8 mouse cellular contexts compared by ENCODE assay signal in genomic region chr16:97922779-97923126, GRCm38 (mm10). TPM values are rescaled to one million over a fixed set of nuclear protein-coding genes. Genes with fewer than 3 reads are reported as not detected.
DNase-seq lines count a peak whose midpoint lies in the region; ATAC-seq and TF ChIP-seq lines count a peak whose summit lies in the region.

No protein-coding gene starts in this region.

- peak overlapping the region; percentile 76; the same call in 1 of the 2 replicates for H3K9ac ChIP-seq in heart, embryonic 11.5 days (ENCODE audit: low read depth, low read length)
- H3K9ac ChIP-seq in ES-Bruce4 (ENCODE audit: low read depth, poor library complexity, severe bottlenecking): 0 out of 2 replicates have a peak overlapping the region, but pooled peaks have one; percentile 62
- peak overlapping the region; percentile 71 for H3K9ac ChIP-seq in forebrain, embryonic 15.5 days (replicated peaks)
- peak overlapping the region; percentile 93 for H3K9ac ChIP-seq in liver, postnatal 0 days (replicated peaks)

- intact Hi-C loops in heart, postnatal 25 days (cut with DNase I): loop anchor here (2.0 to 5.0 kb wide), 4 partner anchors 38 to 75 kb away; partner anchors contain the start of genes B230307C23Rik and Prdm15

- no peak overlapping the region for H3K27ac ChIP-seq in heart, embryonic 11.5 days (ENCODE audit: low read depth, low read length)
- no peak overlapping the region for H3K27ac ChIP-seq in ES-Bruce4 (ENCODE audit: insufficient read depth, low read length)
- H3K27ac ChIP-seq in forebrain, embryonic 15.5 days (replicated peaks): 0 out of 2 replicates have a peak overlapping the region, but pooled peaks have one; percentile 34
- H3K27ac ChIP-seq in liver, postnatal 0 days (ENCODE audit: low read depth): peak overlapping the region; percentile 94

- no peaks in the 10 kb centered on the region for H3K36me3 ChIP-seq in heart, embryonic 11.5 days (ENCODE audit: control insufficient read depth, insufficient read depth, low read length)
- H3K36me3 ChIP-seq in ES-Bruce4 (ENCODE audit: control insufficient read depth, insufficient read depth, low read length, poor library complexity, severe bottlenecking): no peaks in the 10 kb centered on the region
- H3K36me3 ChIP-seq in forebrain, embryonic 15.5 days: no peaks in the 10 kb centered on the region
- no peaks in the 10 kb centered on the region for H3K36me3 ChIP-seq in liver, postnatal 0 days (replicated peaks; ENCODE audit: insufficient read depth, low read length)

- peaks cover 20% of the 10 kb centered on the region for H3K4me1 ChIP-seq in heart, embryonic 11.5 days (ENCODE audit: control insufficient read depth, insufficient read depth, low read length)
- H3K4me1 ChIP-seq in ES-Bruce4 (ENCODE audit: control insufficient read depth, insufficient read depth, low read length): no peaks in the 10 kb centered on the region
- peaks cover 13% of the 10 kb centered on the region for H3K4me1 ChIP-seq in forebrain, embryonic 15.5 days
- H3K4me1 ChIP-seq in liver, postnatal 0 days (ENCODE audit: insufficient read depth): peaks cover 30% of the 10 kb centered on the region

- 0% methylated on average over 9 of the region's 9 CpGs for WGBS in heart, embryonic 11.5 days (ENCODE audit: insufficient replicate concordance)
- WGBS in forebrain, embryonic 15.5 days: 2% methylated on average over 9 of the region's 9 CpGs
- WGBS in liver, postnatal 0 days (ENCODE audit: insufficient replicate concordance): 2% methylated on average over 9 of the region's 9 CpGs

- H3K27me3 ChIP-seq in heart, embryonic 11.5 days (ENCODE audit: control insufficient read depth, insufficient read depth, low read length): no peaks in the 10 kb centered on the region
- H3K27me3 ChIP-seq in ES-Bruce4 (ENCODE audit: control insufficient read depth, insufficient read depth, low read length, poor library complexity, severe bottlenecking): no peaks in the 10 kb centered on the region
- no peaks in the 10 kb centered on the region for H3K27me3 ChIP-seq in forebrain, embryonic 15.5 days
- H3K27me3 ChIP-seq in liver, postnatal 0 days (ENCODE audit: insufficient read depth, low read length): no peaks in the 10 kb centered on the region

- no peak for TF ChIP-seq EP300 in ES-Bruce4 (IDR thresholded peaks at IDR 0.05; ENCODE audit: insufficient read depth, low read depth, low read length)
- no peak for TF ChIP-seq EP300 in liver, postnatal 0 days (IDR thresholded peaks at IDR 0.05; ENCODE audit: low read depth)

- no peak for TF ChIP-seq CTCF in ES-Bruce4 (IDR thresholded peaks at IDR 0.05; ENCODE audit: low read depth, low read length)
- no peak for TF ChIP-seq CTCF in liver, postnatal 0 days (IDR thresholded peaks at IDR 0.05; ENCODE audit: low read depth)

- no peak for ATAC-seq in heart, embryonic 11.5 days (replicated peaks; ENCODE audit: insufficient number of reproducible peaks, low FRiP score, low TSS enrichment)
- peak; percentile 62; the same call in 1 of the 2 replicates for ATAC-seq in forebrain, embryonic 15.5 days (replicated peaks)
- ATAC-seq in liver, postnatal 0 days: peak; percentile 21

- no peaks in the 10 kb centered on the region for H3K9me3 ChIP-seq in heart, embryonic 11.5 days (replicated peaks; ENCODE audit: control insufficient read depth, low read length)
- H3K9me3 ChIP-seq in ES-Bruce4 (replicated peaks; ENCODE audit: control insufficient read depth, insufficient read depth, low read length, poor library complexity, severe bottlenecking): no peaks in the 10 kb centered on the region
- H3K9me3 ChIP-seq in forebrain, embryonic 15.5 days: no peaks in the 10 kb centered on the region
- H3K9me3 ChIP-seq in liver, postnatal 0 days (ENCODE audit: low read length): no peaks in the 10 kb centered on the region

- H3K4me3 ChIP-seq in heart, embryonic 11.5 days (ENCODE audit: low read depth, low read length): peak overlapping the region; percentile 72
- peak overlapping the region; percentile 43 for H3K4me3 ChIP-seq in ES-Bruce4 (ENCODE audit: low read depth, low read length)
- H3K4me3 ChIP-seq in forebrain, embryonic 15.5 days: peak overlapping the region; percentile 68
- H3K4me3 ChIP-seq in liver, postnatal 0 days (ENCODE audit: low read depth, low read length): peak overlapping the region; percentile 77

- H3K4me2 ChIP-seq in heart, embryonic 11.5 days: peak overlapping the region; percentile 70
- H3K4me2 ChIP-seq in forebrain, embryonic 15.5 days (replicated peaks): peak overlapping the region; percentile 94
- peak overlapping the region; percentile 97 for H3K4me2 ChIP-seq in liver, postnatal 0 days (ENCODE audit: low read depth, low read length)

- TF ChIP-seq POLR2A in ES-Bruce4 (IDR thresholded peaks at IDR 0.05; ENCODE audit: insufficient read depth, low read length): no peak

- no peak for DNase-seq in heart, postnatal 25 days (ENCODE audit: low spot score)
- no peak for DNase-seq in liver, postnatal 0 days
- DNase-seq in left cerebral cortex, adult 18-20 months (ENCODE audit: low spot score in 2 of 2): no peak
- DNase-seq in right cerebral cortex, adult 18-20 months: no peak
- no peak for DNase-seq in adrenal gland, adult 18-20 months (ENCODE audit: low spot score in 2 of 2)

RNA-seq across cellular contexts. Expression of gene C2cd2, which starts 39.6 kb away (rescaled TPM):
- 14.6 and 16.2 TPM in 2 replicates for polyA plus RNA-seq in heart, embryonic 11.5 days (2014; fragmentation: Nextera tagmentation; extraction: Ambion mirVana)
- total RNA-seq in heart, postnatal 25 days (2021): 10 to 100 TPM; 20.2 to 25.2 TPM
- 14.7 and 15.6 TPM in 2 replicates for polyA plus RNA-seq in ES-Bruce4 (2011; ENCODE audit: insufficient read depth, insufficient read length, low read depth, missing spikeins)
- 11.7 and 14.2 TPM in 2 replicates for polyA plus RNA-seq in forebrain, embryonic 15.5 days (2015; fragmentation: Nextera tagmentation; extraction: Ambion mirVana)
- polyA plus RNA-seq in liver, postnatal 0 days (2015; fragmentation: Nextera tagmentation; extraction: Ambion mirVana): 11.7 and 13.8 TPM in 2 replicates
- total RNA-seq in left cerebral cortex, adult 18-20 months (2021): 10 to 100 TPM; 11.0 to 15.6 TPM
- 10 to 100 TPM; 27.8 to 29.2 TPM for total RNA-seq in adrenal gland, adult 18-20 months (2021)

RNA-seq across cellular contexts. Expression of gene Zbtb21, which starts 39.7 kb away (rescaled TPM):
- 10.4 and 11.2 TPM in 2 replicates for polyA plus RNA-seq in heart, embryonic 11.5 days (2014; fragmentation: Nextera tagmentation; extraction: Ambion mirVana)
- total RNA-seq in heart, postnatal 25 days (2021): 10 to 100 TPM in 1 of 2 experiments, 1 to 10 TPM in 1; 7.0 to 10.9 TPM
- 28.6 and 34.8 TPM in 2 replicates for polyA plus RNA-seq in ES-Bruce4 (2011; ENCODE audit: insufficient read depth, insufficient read length, low read depth, missing spikeins)
- 11.0 and 11.9 TPM in 2 replicates for polyA plus RNA-seq in forebrain, embryonic 15.5 days (2015; fragmentation: Nextera tagmentation; extraction: Ambion mirVana)
- polyA plus RNA-seq in liver, postnatal 0 days (2015; fragmentation: Nextera tagmentation; extraction: Ambion mirVana): 1.8 and 1.9 TPM in 2 replicates
- total RNA-seq in left cerebral cortex, adult 18-20 months (2021): 10 to 100 TPM; 26.9 to 34.7 TPM
- 10 to 100 TPM; 36.2 to 47.2 TPM for total RNA-seq in adrenal gland, adult 18-20 months (2021)

Comparison
In these comparisons a context has a peak if more than half of its experiments do, and no peak if none do; other contexts are left out.
1. H3K27ac ChIP-seq: peak in forebrain, embryonic 15.5 days (single experiment) and liver, postnatal 0 days (single experiment); none in heart, embryonic 11.5 days (single experiment) and ES-Bruce4 (single experiment).
2. Peak in every context shown above with its lines, with median percentiles within 50 percentile points of each other: H3K4me2 ChIP-seq, H3K4me3 ChIP-seq and H3K9ac ChIP-seq.